Mouse (Mus musculus) retina, adult 2 months (tissue): Measurements from ENCODE around the gene Mdfic.

Source experiments
- DNase-seq: peaks from one replicate; pipeline ENCODE4 v3.0.0-alpha.2; 2012; ENCODE audit warnings: low read depth, low spot score

The Mdfic gene

DNA sequence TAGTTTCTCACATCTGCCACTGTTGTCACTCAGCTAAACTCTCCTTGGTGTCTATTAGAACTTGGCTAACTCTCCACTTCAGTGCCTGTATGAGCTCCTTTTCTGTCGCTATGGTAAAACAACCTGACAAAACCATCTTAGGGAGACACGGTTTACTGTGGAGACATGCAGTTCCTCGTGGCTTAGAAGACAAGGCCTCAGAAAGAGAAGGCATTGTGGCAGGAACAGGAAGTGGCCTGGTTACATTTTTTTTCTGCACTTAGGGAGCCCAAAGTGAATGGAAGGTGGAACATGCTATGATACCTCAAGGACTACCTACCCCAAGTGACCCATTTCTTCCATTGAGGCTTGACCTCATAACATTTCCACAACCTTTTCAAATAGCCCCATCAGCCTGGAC lies 18.7 kb downstream of the Mdfic start:
- DNase-seq, result no peak

DNA sequence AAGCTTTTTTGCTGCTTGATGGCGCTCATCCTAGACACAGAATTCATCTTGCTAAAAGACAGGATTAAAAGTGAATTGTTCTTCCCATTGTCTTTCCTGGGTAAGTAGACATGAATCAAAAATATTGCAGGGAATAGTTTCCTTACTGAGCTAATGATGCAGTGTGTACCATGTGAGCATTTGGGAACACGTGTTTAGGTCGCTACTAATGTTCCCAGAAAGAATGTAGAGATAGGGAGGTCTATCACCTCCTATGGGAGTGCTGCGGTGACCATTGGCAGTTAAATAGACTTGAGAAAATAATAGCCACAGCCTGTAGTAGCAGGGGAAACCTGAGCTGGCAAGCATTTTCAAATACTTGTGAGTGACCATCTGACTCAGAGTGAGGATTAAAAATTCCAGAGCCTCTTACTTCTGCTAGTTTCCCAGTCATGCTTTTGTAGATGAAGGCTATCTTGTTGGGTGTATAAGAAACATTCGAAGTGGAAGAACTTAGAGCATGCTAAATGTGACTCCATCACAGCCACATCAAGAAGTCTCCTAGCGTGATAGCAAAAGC lies 22.2 kb downstream of the Mdfic start:
- DNase-seq, result no peak

DNA sequence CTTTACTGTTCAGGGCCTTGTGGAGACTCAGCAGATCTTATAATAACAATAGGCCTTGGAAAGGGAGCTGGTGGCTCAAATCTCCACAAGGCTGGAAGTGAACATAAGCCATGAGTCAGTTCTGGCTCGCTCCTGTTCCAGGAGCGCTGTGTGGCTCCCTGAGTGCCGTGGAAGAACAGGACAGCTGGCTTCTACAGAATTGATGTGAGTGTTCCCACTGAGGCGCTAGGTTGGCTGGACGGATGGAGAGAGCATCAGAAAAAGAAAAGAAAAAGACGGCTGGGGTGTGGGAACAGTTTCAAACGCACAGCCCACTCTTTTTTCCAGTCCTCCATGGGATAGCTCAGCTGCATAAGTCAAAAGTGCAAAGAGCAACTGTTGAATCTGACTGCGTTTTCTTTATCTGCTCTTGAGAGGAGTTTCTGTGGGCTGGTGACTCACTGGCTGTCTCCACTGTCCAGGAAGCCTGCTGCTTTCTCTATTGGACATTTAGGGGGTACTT lies 22.9 kb downstream of the Mdfic start:
- DNase-seq, result no peak

DNA sequence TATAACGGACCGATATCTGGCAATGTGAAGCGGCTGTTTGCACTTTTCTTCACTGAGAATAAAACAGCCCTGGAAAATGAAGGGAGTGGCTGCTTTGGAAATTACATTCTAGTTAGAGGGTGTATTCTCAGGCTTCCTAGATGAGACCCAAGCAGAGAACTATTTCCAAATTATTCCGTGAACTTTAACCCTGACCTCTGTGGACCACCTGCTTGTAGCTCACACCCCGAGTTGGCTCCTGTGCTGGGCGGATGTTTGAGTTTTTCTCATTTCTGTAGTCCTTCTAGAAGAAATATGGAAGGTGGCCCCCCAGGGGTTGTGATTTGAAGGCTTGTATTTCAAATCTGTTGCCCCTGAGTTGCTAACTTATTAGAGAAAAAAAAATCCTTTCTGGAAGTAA lies 23.3 kb downstream of the Mdfic start:
- DNase-seq, result no peak

DNA sequence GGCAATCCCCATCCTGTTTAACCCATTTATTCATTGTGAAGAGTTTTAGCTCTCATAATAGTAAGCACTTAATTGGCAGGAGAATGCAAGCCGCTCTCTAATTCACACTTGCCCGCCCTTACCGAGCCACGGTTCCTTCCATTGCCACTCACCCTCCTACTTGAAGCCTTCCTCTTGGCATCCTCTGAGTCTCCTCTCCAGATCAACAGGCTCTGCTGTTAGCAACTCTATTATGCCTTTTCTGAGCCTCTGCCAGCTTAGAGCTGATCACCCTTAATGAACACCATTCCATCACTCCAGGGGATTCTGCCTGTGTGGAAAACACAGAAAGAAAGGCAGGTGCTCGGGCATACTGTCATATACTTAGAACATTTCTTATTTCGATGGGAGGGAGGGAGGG lies 24.9 kb downstream of the Mdfic start:
- no peak for DNase-seq

DNA sequence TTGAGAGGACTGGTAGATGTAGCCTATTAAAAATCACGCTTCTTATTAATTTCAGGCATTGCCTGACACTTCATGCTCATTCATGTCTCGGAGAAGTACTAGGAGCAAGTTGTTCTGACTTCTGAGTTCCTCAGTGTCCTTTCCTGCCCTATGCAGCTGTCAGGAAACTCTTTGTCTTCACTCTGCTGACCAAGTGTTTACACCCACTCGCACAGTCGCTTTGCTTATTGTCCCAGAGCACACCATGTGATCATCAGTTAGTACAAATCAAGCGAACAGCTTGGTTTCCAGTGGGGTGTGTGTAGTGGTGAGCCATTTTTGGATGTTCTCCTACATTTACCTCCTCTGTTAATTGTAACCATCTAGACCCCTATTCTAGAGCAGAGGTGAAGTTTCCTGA lies 25.4 kb downstream of the Mdfic start:
- no peak for DNase-seq

DNA sequence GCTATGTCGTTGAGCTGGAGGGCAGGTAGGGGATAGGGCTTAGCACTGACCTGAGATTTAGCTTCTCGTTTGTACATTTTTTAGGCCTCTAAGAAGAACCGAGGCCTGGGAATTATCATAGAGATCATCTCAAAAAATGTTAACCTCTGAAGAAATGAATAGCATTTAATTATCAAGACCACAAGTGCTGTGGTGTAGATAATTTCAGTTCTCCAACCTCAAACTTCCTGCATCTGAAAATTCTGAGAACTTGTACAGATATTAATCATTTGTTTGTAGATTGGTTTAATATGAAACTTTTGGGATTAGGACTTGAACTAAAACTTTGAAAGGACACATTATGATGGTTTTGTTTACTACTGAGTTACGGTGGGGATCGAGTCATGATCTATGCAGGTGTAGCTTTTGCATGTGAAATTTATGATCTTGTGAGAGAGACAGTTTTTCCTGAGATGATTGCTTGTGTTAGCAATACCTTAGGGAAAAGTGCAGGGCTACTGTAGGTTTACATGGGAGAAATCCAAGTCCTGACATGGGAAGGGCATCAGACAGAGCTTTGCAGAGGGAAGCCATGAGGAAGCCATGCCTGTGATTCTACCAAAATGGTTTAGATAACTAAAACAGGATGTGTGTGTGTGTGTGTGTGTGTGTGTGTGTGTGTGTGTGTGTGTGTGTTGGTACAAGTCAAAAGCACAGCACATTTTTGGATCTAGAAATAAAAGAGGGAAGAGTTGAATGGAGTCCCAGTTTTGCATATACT lies 27.1 kb downstream of the Mdfic start:
- no peak for DNase-seq

DNA sequence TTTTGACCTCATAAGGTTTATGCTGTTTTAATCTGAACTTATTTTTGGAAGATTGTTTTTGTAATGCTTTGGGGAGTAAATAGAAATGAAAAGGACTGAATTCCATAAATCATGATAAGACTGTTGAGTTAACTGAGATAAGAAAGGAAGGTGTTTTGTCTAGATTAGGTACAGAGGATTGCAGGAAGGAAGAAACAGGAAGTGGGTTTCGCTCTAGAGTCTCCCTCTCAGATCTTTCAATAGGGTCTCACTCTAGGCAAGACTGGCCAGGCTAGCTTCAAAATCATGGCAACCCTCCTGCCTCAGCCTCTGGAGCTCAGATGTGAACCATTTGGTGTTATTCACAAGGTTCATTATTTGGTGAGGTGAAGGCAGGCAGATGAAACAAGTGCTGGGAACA lies 27.8 kb downstream of the Mdfic start:
- DNase-seq, result no peak

DNA sequence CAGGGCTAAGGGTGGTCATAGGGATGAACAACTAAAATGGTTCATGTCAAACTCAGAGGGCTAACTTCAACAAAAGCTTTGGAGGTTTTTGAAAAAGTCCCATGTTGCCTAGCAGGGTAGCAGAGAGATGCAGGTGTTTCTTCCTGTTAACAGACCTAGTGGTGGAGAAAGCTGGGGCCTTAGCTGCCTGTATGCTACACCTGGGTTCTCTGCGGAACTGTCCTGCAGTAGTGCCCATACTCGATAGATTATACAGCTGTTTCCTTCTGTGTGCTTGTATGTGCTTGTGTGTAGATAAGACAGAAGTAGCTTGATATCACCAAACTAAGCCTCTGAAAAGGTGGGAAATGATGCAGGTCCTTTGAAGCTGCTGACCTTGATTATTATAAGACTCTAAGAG lies 28.5 kb downstream of the Mdfic start:
- DNase-seq, result no peak

DNA sequence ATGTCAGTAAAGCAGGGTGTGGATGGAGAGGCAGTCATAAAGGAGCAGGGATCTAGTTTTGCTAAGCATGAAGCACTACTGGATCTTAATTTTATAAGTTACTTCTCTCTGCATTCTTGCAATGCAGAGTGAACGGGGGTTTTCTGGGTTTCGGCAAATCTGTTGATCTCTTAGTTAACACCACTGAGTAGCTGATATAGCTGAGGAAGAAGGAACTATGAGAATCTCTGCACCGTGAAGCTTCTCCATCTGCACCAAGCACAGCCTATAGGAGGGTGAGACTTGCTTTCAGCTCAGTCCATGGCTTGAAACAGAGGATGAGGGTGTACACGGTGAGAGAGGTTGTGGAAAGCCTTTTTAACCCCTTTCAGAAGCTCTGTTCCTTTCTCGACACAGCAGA lies 29.6 kb downstream of the Mdfic start:
- DNase-seq, result no peak

DNA sequence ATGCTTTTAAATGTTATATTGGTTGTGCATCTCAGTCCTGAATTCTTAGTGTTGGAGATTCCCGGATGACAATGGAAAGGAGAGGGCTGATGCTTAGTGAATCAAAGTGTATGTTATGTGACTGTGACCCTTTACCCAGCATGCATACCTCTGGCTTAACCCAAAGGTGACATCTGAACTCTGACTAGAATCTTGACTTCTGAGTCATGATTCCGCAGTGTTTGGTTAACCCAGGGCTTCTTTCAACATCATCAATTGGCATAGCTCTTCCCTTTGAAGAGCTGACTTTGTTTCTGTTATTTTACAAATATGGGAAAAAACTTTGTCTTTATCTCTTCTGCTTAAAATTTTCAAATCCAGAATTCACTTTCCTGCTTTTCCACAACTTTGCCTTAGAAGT lies 30.9 kb downstream of the Mdfic start:
- DNase-seq, result no peak

DNA sequence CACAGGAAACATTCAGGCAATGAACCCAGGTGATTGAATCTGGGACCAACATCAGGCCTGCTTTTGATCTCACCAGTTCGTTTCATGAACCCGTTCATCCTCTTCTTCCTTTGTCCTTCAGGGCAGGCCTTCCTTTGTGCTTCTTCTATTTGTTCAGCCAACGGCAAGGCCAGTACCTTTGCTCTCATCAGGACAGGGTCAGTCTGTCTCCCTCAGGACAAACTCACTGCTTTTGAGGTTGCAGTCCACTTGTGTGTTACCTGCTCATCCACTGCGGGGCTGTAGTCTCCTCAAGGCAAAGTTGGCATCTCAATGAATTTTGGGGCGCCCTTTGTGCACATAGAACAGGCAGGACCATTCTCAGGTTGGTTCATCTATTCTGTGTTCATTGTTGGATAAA lies 31.7 kb downstream of the Mdfic start:
- no peak for DNase-seq

DNA sequence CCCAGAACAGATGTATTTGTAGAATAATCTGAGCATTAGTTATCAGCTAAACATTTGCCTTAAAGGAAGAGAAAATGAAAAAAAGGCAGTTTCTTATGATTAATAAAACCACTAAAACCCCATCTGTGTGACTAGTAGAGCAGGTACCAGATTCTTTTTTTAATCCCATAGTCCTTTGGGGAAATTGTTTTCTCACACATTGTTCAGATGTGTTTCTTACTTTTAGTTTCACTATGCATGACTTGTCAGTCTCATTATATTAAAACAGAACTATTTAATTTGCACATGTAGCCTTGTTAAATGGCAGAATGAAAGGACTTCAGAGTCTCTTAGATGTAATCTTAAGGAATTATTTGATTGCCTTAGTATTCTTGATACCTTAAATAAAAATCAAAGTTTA lies 32.7 kb downstream of the Mdfic start:
- DNase-seq, result no peak

DNA sequence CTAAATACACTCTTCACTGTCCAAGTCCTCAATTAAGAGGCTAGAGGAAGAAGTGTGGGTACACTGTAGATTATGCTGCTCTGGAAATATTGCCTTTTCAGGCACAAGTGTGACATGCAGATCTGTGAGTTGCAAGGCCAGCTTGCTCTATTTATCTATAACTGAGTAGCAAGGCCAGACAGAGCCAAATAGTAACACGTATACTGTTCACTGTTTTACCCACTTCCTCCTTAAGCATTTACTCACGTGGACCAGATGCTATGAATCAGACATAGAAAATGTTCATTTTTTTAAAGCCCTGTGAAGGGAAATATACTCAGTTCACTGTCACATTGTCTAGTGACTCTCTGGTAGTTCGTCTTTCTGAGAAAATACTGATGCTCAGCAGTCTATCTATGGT lies 37.9 kb downstream of the Mdfic start:
- DNase-seq, result no peak

DNA sequence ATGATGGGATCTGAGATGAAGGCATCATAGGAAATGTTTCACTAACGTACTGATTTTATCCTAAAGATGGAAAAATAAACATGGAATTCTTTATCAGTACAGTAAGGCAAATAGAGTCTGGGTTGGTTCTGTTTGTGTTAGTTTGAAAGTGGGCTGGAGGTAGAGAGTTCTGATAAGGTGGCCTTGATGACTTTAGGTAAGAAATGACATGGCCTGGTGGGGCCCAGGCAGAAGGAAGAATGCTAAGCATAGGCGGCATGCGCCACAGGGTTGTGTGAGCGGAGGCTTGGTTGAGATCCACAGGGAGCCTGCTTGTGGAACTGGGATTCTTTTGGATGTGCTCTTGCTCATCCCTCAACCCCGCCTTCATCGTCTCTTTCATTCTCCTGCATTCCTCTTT lies 40.3 kb downstream of the Mdfic start:
- DNase-seq, result no peak

DNA sequence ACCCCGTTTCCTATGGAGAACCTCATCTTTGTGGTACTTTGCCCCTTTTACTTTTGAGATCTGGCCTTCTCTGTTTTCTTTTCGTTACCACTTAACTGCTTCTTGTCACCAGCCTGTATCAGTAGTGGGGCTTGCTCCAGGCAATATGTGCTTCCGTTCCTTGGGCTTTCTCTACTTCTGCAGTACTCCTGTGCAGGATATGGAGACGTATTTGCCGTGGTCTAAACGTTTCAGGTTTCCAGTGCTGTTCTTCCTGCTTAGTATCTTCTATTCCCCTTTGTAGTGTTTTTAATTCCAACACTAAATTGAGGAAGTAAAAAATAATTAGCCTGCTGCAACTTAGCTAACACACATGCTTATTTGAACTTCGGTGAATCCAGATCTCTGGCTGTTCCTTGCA lies 43.6 kb downstream of the Mdfic start:
- DNase-seq, result no peak

DNA sequence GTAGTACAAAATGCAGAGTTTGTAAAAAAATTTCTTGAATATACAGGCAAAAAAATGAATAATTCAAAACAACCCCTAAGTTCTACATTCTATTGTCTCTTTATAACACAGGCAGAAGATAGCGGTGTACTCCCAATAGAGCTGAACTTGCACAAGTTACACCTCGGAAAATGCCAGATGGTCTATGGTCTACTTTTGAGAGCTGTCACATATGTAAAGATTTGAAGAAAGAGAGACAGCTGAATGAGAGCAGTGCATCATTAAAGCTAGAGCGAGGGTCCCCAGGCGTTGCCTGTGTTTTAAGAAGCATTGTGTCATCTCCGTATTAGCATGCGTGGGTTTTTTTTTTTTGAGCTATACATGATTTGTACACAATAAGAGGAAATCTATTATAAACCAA lies 47.0 kb downstream of the Mdfic start:
- DNase-seq, result no peak

DNA sequence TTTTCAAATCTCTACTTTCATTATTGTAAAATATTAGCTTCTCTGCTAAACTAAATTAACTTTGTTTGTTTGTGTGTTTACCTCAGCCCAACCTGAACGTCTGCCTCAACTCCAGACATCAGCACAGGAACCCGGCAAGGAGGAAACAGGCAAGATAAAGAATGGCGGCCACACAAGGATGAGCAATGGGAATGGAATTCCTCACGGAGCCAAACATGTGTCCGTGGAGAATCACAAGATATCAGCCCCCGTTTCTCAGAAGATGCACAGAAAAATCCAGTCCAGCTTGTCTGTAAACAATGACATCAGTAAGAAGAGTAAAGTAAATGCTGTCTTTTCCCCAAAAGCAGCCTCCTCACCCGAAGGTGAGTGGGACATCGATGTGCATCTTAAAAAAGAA lies 49.7 kb downstream of the Mdfic start:
- DNase-seq, result no peak

DNA sequence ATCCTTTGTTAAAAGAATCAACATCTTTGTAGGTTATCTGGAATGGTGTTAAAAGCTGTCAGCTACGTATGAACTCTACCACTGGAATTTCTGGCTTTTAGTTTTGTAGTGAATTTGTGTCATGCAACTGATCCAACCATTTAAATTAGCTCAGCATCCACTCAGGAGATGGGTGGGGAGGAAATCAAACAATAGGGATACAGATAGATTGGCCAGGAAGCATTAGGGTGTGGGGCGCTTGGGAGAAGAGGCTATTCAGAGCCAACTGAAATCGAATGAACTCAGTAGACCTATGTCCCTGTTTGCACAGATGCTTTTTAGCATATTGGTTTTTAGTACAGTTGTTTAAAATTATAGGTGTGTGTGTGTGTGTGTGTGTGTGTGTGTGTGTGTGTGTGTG lies 56.6 kb downstream of the Mdfic start:
- DNase-seq, result no peak

DNA sequence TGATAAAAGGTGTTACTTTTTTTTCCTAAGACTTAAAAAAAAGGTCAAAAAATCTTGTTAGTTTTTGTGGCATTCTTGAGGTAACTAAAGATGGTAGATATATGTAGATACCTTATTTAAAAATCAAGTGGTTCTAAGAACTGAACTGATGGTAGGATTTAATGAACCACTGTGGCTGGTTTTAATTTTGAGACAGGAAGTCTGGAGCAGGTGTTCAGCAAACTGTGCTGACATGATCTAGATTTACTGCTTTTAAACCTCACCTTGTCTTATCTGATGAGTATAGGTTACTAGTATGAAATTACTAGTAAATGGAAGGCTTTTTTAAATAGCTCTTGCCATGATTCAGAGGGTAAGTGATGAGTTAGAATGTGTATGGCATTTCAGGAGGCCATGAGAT lies 59.7 kb downstream of the Mdfic start:
- no peak for DNase-seq

DNA sequence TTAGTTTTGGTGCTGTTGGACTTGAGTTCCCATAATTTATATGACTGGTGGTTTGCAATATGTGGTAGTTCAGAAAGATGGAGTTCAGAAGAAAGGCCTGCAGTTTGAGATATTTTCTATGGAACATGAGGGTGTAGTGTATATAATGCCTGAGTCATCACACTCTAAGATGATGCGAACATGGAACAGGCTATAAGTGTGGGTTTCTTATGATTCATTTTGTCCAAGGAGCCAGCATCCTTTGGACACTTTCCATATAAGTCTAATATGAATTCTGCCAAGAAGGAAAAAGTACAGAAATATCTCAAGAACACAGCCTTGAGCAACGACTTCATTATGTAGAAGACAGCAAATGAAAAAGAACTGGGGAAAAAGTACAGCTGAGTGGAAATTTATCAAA lies 60.2 kb downstream of the Mdfic start:
- DNase-seq, result no peak

DNA sequence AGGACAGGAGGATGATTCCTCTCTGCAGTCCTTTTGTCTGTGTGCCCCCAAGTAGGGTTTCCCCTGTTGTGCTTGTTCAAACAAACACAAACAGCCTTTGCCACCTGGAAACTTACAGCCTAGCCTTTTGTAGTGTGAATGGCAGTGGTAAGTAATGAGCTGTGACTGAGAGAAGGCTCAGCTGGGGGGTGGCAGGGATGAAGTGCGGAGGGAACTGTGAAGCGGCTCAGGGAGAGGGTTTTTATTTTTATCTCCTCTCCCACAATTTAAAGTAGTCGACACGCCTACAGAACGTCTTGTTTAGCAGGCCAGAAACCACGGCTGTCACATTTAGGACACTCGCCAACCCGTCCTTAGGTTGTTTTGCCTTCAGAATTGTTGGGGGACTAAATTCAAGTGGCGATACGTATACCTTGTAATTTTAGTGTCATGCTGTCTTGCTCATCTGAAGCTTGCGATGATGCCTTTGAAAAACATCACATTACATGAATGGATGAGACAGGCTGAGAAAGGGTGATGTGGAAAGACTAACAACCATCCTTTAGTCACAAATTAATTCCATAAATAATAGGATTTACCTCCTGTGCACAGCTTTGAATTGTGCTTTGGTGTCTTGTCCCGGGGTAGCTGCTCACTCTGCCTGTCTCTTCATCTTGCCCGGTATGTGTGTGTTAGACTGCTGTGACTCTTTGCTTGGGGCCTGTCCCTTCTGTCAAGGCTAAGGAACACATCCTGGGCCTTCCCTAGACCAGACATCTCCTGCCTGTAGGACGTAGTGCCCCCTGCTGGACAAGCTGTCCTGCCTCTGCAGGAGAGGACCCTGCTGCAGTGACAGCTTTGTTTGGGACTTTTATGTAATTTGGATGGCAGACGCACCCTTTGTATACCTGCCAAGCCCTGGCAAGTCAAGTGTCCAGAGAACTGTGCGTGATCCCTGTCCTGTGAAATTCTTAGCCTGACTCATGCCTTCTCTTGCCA lies 69.4 kb downstream of the Mdfic start:
- no peak for DNase-seq
